Mouse (Mus musculus): Measurements from ENCODE around the gene Ugt2b5. TPM values are rescaled to one million over a fixed set of nuclear protein-coding genes. Genes with fewer than 3 reads are reported as not detected.

Ugt2b5 gene
- 3.6 and 4.5 TPM in 2 replicates for polyA plus RNA-seq (2012; rRNA removed)

DNA sequence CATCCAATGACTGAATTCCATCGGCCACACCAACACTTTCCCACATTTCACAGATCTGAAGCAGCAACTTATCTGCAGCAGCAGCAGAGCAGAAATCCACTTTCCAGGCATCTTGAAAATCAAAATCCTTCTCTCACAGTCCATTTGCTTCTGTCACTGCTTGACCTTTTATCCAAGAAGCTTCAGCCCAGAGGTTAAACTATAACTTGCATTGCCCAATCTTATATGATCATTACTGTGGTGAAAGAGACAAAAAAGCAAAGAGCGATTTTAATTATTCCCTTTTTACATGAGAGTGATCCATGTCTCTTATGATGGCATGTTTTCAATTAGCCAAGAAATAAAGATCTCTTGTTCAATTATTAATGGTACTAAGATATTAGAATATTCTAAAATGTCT, at the start of gene Ugt2b5:
Ugt2b5 (minus strand) TSS at position 123 of the 400 bp plus-strand sequence.

DNA sequence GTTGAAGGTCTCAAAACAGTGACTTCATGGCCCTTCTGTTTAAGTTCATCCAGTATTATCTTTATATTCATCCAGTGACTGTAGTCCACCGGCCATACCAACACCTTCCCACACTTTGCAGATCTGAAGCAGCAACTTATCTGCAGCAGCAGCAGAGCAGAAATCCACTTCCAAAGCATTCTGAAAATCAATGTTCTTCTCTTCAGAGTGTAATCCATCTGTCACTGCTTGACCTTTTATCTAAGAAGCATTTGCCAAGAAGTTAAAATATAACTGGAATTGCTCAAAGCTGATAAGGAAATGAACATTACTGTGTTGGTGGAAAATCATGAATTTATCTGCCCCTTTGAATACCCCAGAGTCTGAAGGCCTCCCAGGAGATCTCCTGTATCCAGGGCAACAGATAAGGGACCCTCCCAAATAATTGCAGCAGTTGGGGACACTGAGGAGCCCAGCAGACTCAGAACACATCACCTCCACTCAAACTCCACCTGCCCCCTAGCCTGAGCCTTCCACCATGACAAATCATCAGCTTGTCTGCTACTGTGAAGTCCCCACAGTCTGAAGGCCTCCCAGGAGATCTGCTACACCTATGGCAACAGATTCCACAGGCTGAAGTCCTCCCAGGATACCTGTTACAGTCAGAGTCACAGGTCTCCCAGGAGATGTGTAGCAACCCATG, 47.6 kb downstream of the Ugt2b5 start, which contains the start of gene Ugt2b36:
Ugt2b36 (minus strand) TSS at position 210 of the 682 bp plus-strand sequence.

Other genes with a start within 250 kb of the Ugt2b5 start
- 48.1 and 58.0 TPM in 2 replicates for gene Ugt2b34, start 233.4 kb downstream of the Ugt2b5 start, polyA plus RNA-seq (2012; rRNA removed)
- gene Ugt2b1, start 213.8 kb downstream of the Ugt2b5 start, polyA plus RNA-seq (2012; rRNA removed) = 0.28 and 0.36 TPM in 2 replicates
- 4.7 and 6.2 TPM in 2 replicates for gene Ugt2b35, start 139.5 kb downstream of the Ugt2b5 start, polyA plus RNA-seq (2012; rRNA removed)
- gene Ugt2b36, start 47.8 kb downstream of the Ugt2b5 start, polyA plus RNA-seq (2012; rRNA removed) = 5.6 and 7.6 TPM in 2 replicates
- gene Ugt2b37, start 114.5 kb upstream of the Ugt2b5 start, polyA plus RNA-seq (2012; rRNA removed) = not detected in 2 replicates
- gene Ugt2a3, start 196.9 kb upstream of the Ugt2b5 start, polyA plus RNA-seq (2012; rRNA removed) = not detected in 2 replicates

All from liver, embryonic 14 days (tissue).